Mouse (Mus musculus) olfactory bulb, adult 2 months (tissue): ENCODE measurements around the gene Lhfp.

Experiments
- CTCF ChIP-seq: fragments of 200-500 bp; IDR thresholded peaks from 2 replicates; pipeline ENCODE4 v1.5.1; 2012; ENCODE audit warnings: low read depth, mild to moderate bottlenecking, low read length, moderate library complexity; ENCODE audit not compliant: insufficient read depth
- POLR2A ChIP-seq: fragments of 200-500 bp; IDR thresholded peaks from 2 replicates; pipeline ENCODE4 v1.6.1; 2012; ENCODE audit warnings: mild to moderate bottlenecking, low read depth, low read length, moderate library complexity; ENCODE audit not compliant: insufficient read depth

GRCm38 (mm10) chr3:53086481-53087155, 45.3 kb downstream of the Lhfp start:
- TF ChIP-seq POLR2A (no peak), CTCF (no peak)
